Mouse (Mus musculus) adrenal gland, postnatal 10 days (tissue): ENCODE measurements around the gene Btbd35f4. TPM values are rescaled to one million over a fixed set of nuclear protein-coding genes. Genes with fewer than 3 reads are reported as not detected.
"Not testable (repeated sequence)": the region's sequence is repeated elsewhere in the genome, so short reads cannot be mapped to it uniquely, and the experiment has no call there.

Experiments used
- DNase-seq: peaks from one replicate; pipeline ENCODE4 v3.0.0; 2021; ENCODE audit warnings: mixed read lengths
- long read RNA-seq, 2 experiments: library from polyadenylated mRNA; stranded (forward); transcript quantifications; one replicate each; pipeline ENCODE4 v2.0.0; 2021
- total RNA-seq, 2 experiments: library from RNA; stranded (reverse); gene quantifications; 2 replicates each; pipeline ENCODE4 v1.2.3; 2021

Btbd35f4 gene
- total RNA-seq = not detected
- long read RNA-seq, experiment 1 = 0 reads
- long read RNA-seq, experiment 2 = 0 reads

- not testable (repeated sequence) for DNase-seq
Observed at GRCm38 (mm10) chrX:4800196-4800595, at the start of gene Btbd35f4. Gene Btbd35f4 (plus strand): TSS chrX:4800496.

DNA sequence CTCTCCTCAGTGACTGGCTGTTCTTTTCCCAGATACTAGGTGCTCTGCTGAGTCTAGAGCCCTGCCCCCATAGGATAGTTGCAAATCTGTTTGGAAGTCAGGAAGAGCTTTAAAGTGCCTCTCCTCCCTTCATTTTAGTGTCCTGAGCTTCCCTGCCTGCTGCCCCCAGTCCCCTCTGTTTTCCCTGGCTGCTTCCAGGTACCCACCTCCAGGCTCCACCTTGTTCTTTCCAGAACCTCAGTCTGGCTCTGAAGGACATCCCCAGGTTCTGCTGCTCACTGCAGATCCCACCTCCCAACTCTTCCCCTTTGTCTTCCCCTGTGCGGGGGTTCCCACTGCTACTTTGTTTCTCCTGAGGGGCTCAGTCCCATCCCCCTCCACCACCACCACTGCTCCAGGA lies 39.7 kb downstream of the Btbd35f4 start:
- DNase-seq = not testable (repeated sequence)

Other genes with a start within 250 kb of the Btbd35f4 start
- not detected for gene Btbd35f27, start 151.6 kb downstream of the Btbd35f4 start, total RNA-seq